Mouse (Mus musculus) intestine, embryonic 16.5 days (tissue): ENCODE measurements at regions not wholly inside any gene's neighbourhood (a gene's known extent, or its start where the extent isn't known, plus 50 kb on each side); places are given as distances from the start of the nearest gene placed in this dataset.

Source experiments
- ATAC-seq: fragments of 200-750 bp; cut with Nextera tagmentation; 2 replicates; pipeline ENCODE4 v1.8.0; 2017; ENCODE audit warnings: moderate TSS enrichment, moderate library complexity
- H3K27ac ChIP-seq: fragments of 300-500 bp; sonication (generic); 2 replicates; pipeline ENCODE4 v1.5.1; 2014; ENCODE audit warnings: mild to moderate bottlenecking, low read length
- H3K27me3 ChIP-seq: fragments of 300-500 bp; sonication (generic); replicated peaks from 2 replicates; pipeline ENCODE4 v1.6.1; 2014; ENCODE audit warnings: low read length, control low read depth, mixed read lengths; ENCODE audit not compliant: control insufficient read depth, insufficient read depth
- H3K36me3 ChIP-seq: fragments of 300-500 bp; sonication (generic); 2 replicates; pipeline ENCODE4 v1.6.1; 2014; ENCODE audit warnings: low read length, control low read depth; ENCODE audit not compliant: control insufficient read depth, insufficient read depth
- H3K4me1 ChIP-seq: fragments of 300-500 bp; sonication (generic); 2 replicates; pipeline ENCODE4 v1.6.1; 2014; ENCODE audit warnings: low read length, control low read depth, mixed read lengths; ENCODE audit not compliant: control insufficient read depth, insufficient read depth
- H3K4me2 ChIP-seq: fragments of 300-500 bp; sonication (generic); 2 replicates; pipeline ENCODE4 v1.6.1; 2014; ENCODE audit warnings: low read depth, low read length, control low read depth
- H3K4me3 ChIP-seq: fragments of 300-500 bp; sonication (generic); 2 replicates; pipeline ENCODE4 v1.5.1; 2014; ENCODE audit warnings: mild to moderate bottlenecking, low read length
- H3K9ac ChIP-seq: fragments of 300-500 bp; sonication (generic); 2 replicates; pipeline ENCODE4 v1.6.1; 2014; ENCODE audit warnings: low read depth, low read length
- H3K9me3 ChIP-seq: fragments of 300-500 bp; sonication (generic); 2 replicates; pipeline ENCODE4 v1.6.1; 2016; ENCODE audit warnings: low read length, control low read depth; ENCODE audit not compliant: control insufficient read depth
- WGBS: fragments of 180-500 bp; shearing (Covaris S2); extraction: QIAGEN DNeasy Blood & Tissue Kit; methylation state at CpG from one replicate; pipeline ENCODE4 v1.1.7; 2014; 5-methylcytosine and 5-hydroxymethylcytosine counted together

DNA sequence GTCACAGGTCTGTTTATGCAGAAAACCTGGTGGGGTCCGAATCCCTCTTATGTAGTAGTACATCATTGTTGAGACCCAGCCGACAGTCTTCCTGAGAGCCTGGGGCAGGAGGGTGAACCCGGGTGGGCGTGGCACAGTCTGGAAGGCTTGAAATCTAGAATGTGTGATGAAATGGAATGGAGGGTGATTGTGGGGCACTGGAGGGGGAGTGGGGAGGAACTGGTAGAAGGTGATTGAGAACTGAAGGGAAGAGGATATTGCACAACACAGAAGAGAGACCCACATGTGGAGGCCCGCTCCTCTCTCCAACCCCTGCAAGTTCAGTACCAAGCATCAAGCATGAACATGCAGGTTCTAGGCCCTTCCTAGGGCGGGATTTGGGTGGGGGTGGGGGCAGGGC is 206.2 kb upstream of the Sulf2 start:
- Histone ChIP-seq H3K4me1 (peaks cover 9% of the 10 kb centered on the region; the same call in 1 of the 2 replicates), H3K27ac (no peak overlapping the region), H3K27me3 (no peaks in the 10 kb centered on the region), H3K4me3 (no peak overlapping the region), H3K36me3 (no peaks in the 10 kb centered on the region), H3K4me2 (no peak overlapping the region), H3K9me3 (no peaks in the 10 kb centered on the region), H3K9ac (no peak overlapping the region)
- ATAC-seq, result no peak
- WGBS, result 82% methylated on average over 6 of the region's 6 CpGs

DNA sequence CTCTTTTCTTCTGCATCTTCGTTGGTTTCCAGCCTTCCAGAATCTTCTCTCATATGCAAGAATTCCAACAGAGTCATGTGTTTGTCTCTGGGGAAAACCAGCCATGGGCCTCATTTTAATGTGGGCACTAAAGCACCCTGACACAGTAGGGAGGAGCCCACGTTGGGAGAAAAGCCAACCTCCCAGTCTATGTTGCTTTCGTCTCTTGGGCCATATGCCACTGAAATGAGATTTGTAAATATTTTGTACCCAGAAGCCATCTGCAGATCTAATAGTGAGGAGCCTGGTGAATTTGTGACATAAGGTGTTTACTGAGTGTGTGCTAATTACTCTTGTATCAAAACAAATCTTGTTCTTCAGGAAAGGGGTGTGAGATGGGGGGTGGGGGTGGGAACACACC is 205.3 kb upstream of the Sulf2 start:
- Histone ChIP-seq H3K27ac (no peak overlapping the region), H3K36me3 (no peaks in the 10 kb centered on the region), H3K9ac (no peak overlapping the region), H3K4me3 (no peak overlapping the region), H3K9me3 (no peaks in the 10 kb centered on the region), H3K4me2 (no peak overlapping the region), H3K4me1 (peaks cover 9% of the 10 kb centered on the region; the same call in 1 of the 2 replicates), H3K27me3 (no peaks in the 10 kb centered on the region)
- ATAC-seq, result no peak
- 50% methylated on average over 3 of the region's 3 CpGs for WGBS

DNA sequence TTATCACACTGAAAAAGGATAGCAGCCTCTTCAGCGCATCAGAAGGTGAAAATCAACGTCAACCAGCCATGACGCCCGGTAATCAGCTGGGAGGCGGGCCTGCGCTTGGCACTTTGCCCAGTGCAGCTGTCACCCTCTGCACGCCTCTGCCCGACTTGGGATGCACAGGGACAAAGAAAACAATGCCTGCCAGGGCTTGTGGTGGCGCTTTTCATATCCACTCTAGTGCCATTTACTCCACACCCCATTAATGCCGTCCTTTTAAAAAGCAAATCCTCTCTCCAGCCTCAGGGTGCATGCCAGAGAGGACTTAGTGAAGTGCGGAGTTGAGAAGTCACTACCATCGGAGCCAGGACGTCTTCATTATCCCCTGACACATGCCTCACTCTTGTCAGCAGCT is 204.5 kb upstream of the Sulf2 start:
- no peak overlapping the region for H3K27ac ChIP-seq
- 59% methylated on average over 13 of the region's 13 CpGs for WGBS
- H3K36me3 ChIP-seq, result no peaks in the 10 kb centered on the region
- ATAC-seq, result no peak
- no peaks in the 10 kb centered on the region for H3K27me3 ChIP-seq
- no peaks in the 10 kb centered on the region for H3K9me3 ChIP-seq
- no peak overlapping the region for H3K9ac ChIP-seq
- no peak overlapping the region for H3K4me3 ChIP-seq
- peaks cover 9% of the 10 kb centered on the region; the same call in 1 of the 2 replicates for H3K4me1 ChIP-seq
- H3K4me2 ChIP-seq, result no peak overlapping the region

DNA sequence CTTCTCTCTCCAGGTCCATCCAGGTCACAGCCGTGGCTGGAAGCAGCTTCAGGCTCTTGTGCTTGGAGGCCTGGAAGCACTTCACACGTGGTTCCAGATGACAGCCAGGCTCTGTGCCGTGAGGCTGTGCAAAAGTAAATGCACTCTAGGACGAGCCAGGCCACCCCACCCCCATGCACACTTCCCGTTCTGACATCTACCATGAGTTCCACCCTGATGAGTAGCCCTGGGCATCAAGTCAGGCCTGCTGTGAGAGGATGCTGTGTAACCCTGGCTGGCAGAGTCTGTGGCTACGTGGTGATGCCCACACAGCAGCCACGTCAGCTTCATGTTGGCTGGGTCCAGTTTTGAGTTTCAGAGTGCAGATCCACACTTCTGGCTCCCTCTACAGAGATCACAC is 202.4 kb upstream of the Sulf2 start:
- ATAC-seq, result peak; percentile 10; the same call in 1 of the 2 replicates
- Histone ChIP-seq H3K27me3 (no peaks in the 10 kb centered on the region), H3K4me1 (peaks cover 21% of the 10 kb centered on the region), H3K4me2 (no peak overlapping the region), H3K36me3 (no peaks in the 10 kb centered on the region), H3K4me3 (no peak overlapping the region), H3K9ac (0 out of 2 replicates have a peak overlapping the region, but pooled peaks have one; percentile 2), H3K27ac (no peak overlapping the region; the same call in 1 of the 2 replicates), H3K9me3 (no peaks in the 10 kb centered on the region)
- WGBS, result 44% methylated on average over 7 of the region's 7 CpGs

DNA sequence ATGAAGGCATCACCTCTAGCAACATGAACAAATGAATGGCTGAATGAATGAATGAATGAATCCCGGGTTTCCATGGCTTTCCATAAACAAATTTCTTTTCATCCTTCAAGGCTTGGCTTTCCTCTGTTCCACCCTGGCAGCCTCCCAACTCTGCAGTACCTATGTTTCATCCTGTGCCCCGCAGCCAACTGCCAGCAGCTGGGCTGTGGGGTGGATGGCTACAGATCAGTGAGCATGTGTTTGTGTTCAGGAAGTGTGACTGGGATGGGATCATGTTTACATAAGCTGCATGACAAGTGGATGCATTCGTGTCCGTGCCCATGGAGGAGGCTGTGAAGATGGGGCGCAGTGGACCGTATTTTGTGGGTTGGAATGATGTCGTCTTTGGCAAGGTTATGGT is 200.5 kb upstream of the Sulf2 start:
- no peaks in the 10 kb centered on the region for H3K36me3 ChIP-seq
- ATAC-seq, result no peak
- H3K4me3 ChIP-seq, result no peak overlapping the region
- H3K27me3 ChIP-seq, result no peaks in the 10 kb centered on the region
- 70% methylated on average over 7 of the region's 7 CpGs for WGBS
- no peaks in the 10 kb centered on the region for H3K9me3 ChIP-seq
- no peak overlapping the region for H3K4me2 ChIP-seq
- H3K4me1 ChIP-seq, result peaks cover 26% of the 10 kb centered on the region
- no peak overlapping the region for H3K9ac ChIP-seq
- no peak overlapping the region for H3K27ac ChIP-seq

DNA sequence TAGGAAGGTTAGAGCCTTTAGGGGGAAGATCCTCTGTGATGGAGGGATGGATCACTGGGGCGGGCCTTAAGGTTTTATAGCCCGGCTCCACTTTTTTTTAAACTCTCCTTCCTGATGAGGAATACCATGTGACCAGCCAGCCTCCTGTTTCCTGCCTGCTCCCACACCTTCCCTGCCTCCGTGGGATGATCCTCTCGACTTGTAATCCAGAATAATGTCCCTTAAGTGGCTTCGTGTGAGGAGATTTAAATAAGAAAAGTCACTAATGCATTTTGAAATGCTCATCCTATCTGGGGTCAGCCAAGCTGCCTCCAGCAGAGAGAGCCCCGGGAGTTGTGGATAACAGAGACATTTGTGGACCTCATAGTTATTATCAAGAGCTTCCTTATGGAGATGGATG is 200.0 kb upstream of the Sulf2 start:
- Histone ChIP-seq H3K9ac (no peak overlapping the region), H3K27ac (no peak overlapping the region), H3K36me3 (no peaks in the 10 kb centered on the region), H3K4me2 (no peak overlapping the region), H3K4me1 (peaks cover 26% of the 10 kb centered on the region), H3K9me3 (no peaks in the 10 kb centered on the region), H3K4me3 (no peak overlapping the region), H3K27me3 (no peaks in the 10 kb centered on the region)
- 53% methylated on average over 6 of the region's 6 CpGs for WGBS
- ATAC-seq, result no peak

DNA sequence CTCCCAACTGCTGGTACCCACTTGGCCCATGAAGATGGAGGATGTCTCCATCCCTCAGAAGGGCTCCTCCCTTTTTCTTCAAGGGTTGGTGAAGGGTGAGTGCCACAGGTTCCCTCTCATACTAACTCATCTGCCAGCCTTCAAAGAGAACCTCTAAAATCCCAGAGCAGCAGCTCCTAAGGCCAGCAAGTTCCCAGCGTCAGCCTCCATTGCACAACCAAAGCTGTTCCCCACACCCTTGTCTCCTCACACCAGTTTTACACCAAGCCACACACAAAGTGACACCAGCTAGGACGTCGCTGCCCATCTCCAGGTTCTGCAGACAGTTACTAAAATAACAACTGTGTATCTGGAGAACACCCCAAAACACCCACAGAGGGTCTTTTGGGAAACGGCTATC is 198.9 kb upstream of the Sulf2 start:
- no peaks in the 10 kb centered on the region for H3K9me3 ChIP-seq
- no peaks in the 10 kb centered on the region for H3K36me3 ChIP-seq
- ATAC-seq, result no peak
- no peak overlapping the region for H3K4me3 ChIP-seq
- H3K4me1 ChIP-seq, result peaks cover 26% of the 10 kb centered on the region
- H3K4me2 ChIP-seq, result no peak overlapping the region
- H3K27ac ChIP-seq, result 0 out of 2 replicates have a peak overlapping the region, but pooled peaks have one; percentile 41
- no peak overlapping the region for H3K9ac ChIP-seq
- WGBS, result 88% methylated on average over 4 of the region's 4 CpGs
- H3K27me3 ChIP-seq, result no peaks in the 10 kb centered on the region

DNA sequence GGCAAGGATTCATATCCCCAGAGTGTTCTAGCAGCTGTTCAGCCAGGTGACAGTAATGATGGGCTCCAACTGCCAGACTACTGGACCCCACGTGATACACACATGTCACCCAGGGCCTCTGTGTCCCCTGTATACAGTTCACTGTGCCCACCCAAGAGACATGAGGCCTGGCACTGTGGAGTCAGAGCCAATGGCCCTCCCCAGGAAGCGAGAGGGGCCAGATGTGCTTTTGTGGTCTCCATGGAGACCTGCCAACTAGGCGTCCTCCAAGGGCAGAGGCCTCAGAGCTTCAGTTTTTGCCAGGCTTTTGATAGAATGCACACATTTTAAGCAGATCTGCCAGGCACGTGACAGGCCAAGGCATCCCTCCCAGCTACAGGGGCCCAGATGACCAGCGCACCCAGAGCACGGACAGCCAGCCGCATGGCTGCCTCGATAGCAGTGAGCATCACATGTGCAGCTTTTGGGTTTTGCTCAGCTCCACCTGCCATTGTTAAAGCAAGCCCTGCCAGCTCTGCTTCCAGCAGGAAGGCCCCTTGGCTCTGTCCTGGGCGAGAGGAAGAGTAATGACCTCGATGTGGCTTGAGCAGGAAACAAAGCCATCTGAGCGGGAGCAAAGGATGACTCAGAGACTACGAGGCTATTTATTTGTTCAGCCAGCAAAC is 198.1 kb upstream of the Sulf2 start:
- Histone ChIP-seq H3K4me1 (peaks cover 28% of the 10 kb centered on the region), H3K36me3 (no peaks in the 10 kb centered on the region), H3K27ac (peak overlapping the region; percentile 41; the same call in 1 of the 2 replicates), H3K4me3 (no peak overlapping the region), H3K9ac (peak overlapping the region; percentile 40; the same call in 1 of the 2 replicates), H3K4me2 (no peak overlapping the region), H3K27me3 (no peaks in the 10 kb centered on the region), H3K9me3 (no peaks in the 10 kb centered on the region)
- peak; percentile 30; the same call in 1 of the 2 replicates for ATAC-seq
- WGBS, result 46% methylated on average over 12 of the region's 12 CpGs

DNA sequence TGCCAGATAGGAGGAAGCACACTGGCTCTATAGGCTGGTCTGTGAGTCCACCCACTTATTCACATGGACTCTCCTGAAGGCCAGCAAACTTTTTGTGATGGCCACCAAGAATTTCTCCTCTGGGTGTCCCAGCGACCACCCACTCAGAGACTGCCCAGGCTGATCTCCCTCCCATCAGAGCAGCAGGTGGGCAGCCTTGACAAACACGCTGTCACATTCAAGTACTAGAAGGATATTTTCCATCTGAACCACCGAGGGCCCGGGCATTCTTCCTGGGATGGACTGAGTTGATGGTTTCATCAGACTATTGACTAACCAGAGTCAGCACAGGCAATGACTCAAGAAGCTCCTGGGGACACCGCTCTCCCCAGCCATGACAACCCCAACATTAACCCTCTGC is 196.5 kb upstream of the Sulf2 start:
- Histone ChIP-seq H3K9me3 (no peaks in the 10 kb centered on the region), H3K27ac (no peak overlapping the region), H3K9ac (no peak overlapping the region), H3K27me3 (no peaks in the 10 kb centered on the region), H3K4me3 (no peak overlapping the region), H3K4me1 (peaks cover 19% of the 10 kb centered on the region), H3K4me2 (no peak overlapping the region), H3K36me3 (no peaks in the 10 kb centered on the region)
- ATAC-seq, result no peak
- WGBS, result 69% methylated on average over 5 of the region's 5 CpGs

DNA sequence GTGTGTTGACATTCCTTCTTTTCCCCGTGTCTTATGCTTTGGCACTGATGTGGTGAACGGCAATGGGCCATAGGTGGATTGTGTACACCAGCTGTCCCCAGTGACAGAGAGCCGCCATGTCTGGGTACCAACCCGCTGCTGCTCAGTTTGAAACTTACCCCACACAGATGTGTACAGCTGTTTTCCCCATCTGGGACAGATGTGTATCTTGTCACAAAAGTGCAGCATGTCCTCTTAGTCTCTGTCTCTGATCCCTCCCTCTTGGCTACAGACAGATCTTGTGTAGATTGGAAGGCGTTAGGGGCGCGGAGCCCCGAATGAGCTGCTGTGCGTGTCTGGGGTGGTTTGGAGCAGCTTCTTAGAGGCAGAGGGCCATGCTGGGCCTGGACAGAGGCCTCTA is 196.1 kb upstream of the Sulf2 start:
- no peak for ATAC-seq
- no peaks in the 10 kb centered on the region for H3K36me3 ChIP-seq
- 74% methylated on average over 9 of the region's 9 CpGs for WGBS
- no peak overlapping the region for H3K4me2 ChIP-seq
- H3K9ac ChIP-seq, result no peak overlapping the region
- no peak overlapping the region for H3K27ac ChIP-seq
- H3K27me3 ChIP-seq, result no peaks in the 10 kb centered on the region
- no peaks in the 10 kb centered on the region for H3K9me3 ChIP-seq
- peaks cover 23% of the 10 kb centered on the region for H3K4me1 ChIP-seq
- H3K4me3 ChIP-seq, result no peak overlapping the region
